Mouse (Mus musculus): ENCODE results near the gene Ywhah.

GRCm38 (mm10) chr5:33002781-33003180, 15.8 kb upstream of the Ywhah start:
- TF ChIP-seq MEF2A (IDR thresholded peaks at IDR 0.05; ENCODE audit: borderline replicate concordance, low read depth, low read length): no peak
- TF ChIP-seq CTCF (conservative IDR thresholded peaks at IDR 0.05 in 1 of 2, IDR thresholded peaks at IDR 0.05 in 1 of 2; ENCODE audit: low read depth in 2 of 2, low read length in 2 of 2): no peak
- no peak for TF ChIP-seq HCFC1 (IDR thresholded peaks at IDR 0.05; ENCODE audit: low read depth, low read length)
- TF ChIP-seq POLR2A (IDR thresholded peaks at IDR 0.05; ENCODE audit: low read depth, low read length): no peak

All from CH12.LX (cell line).